Mouse (Mus musculus) left cerebral cortex, postnatal 36 days (tissue): ENCODE measurements around the gene Scaper. TPM values are rescaled to one million over a fixed set of nuclear protein-coding genes. Genes with fewer than 3 reads are reported as not detected.

Experiments
- DNase-seq, 2 experiments: peaks; one replicate each; pipeline ENCODE4 v3.0.0; 2021 to 2022; ENCODE audit warnings: low spot score in 2 of 2, mixed read lengths in 1 of 2
- intact Hi-C: fragments of 180-260 bp; cut with DNase I; formaldehyde crosslinking; loops from one replicate; pipeline ENCODE4 v1.15.1; 2025
- total RNA-seq, 2 experiments: library from RNA; stranded (reverse); gene quantifications; 2 replicates each; pipeline ENCODE4 v1.2.3; 2021

Scaper gene
- total RNA-seq, 2 experiments from 2014 or later, result 29.5 to 31.1 TPM

DNA sequence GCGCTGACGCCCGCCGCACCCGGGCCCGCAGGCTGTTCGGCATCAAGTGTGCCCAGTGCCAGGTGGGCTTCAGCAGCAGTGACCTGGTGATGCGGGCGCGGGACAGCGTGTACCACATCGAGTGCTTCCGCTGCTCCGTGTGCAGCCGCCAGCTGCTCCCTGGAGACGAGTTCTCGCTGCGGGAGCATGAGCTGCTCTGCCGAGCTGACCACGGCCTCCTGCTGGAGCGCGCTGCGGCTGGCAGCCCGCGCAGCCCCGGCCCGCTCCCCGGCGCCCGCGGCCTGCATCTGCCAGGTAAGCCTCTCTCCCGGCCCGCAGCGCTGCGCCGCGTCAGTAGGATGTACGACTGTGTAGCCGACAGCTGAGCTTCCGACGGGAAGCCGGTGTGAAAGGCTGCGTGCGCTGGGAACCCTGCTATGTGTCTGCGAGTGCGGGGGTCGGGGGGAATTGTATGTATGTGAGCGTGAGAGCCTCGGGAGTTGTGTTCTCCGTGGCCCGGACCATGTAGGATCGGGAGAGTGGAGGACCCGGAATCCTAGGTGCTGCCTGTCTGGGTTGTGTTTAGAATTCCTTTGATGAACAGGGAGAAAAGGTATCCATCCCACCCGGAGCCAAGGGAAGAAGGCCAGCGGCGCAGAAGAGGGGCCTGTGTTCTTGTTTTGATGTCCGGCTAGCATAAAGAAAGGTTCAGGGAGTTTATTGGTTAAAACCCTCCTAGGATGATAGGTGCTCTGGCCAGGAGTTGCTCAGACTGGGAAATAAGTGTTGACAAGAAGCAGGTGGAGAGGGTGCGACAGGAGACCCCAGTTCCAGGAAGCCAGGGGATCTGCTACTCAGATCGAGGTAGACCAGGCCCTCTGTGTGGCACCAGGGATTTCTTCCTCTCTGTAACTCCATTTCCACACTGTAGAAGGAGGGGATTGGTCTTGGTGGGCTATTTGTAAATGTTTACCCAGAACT lies 395.3 kb downstream of the Scaper start:
- no peak for DNase-seq
- intact Hi-C loops, result loop anchor here (2.0 kb wide), 1 partner anchor 30 kb away; the partner anchor contains the start of gene Etfa

DNA sequence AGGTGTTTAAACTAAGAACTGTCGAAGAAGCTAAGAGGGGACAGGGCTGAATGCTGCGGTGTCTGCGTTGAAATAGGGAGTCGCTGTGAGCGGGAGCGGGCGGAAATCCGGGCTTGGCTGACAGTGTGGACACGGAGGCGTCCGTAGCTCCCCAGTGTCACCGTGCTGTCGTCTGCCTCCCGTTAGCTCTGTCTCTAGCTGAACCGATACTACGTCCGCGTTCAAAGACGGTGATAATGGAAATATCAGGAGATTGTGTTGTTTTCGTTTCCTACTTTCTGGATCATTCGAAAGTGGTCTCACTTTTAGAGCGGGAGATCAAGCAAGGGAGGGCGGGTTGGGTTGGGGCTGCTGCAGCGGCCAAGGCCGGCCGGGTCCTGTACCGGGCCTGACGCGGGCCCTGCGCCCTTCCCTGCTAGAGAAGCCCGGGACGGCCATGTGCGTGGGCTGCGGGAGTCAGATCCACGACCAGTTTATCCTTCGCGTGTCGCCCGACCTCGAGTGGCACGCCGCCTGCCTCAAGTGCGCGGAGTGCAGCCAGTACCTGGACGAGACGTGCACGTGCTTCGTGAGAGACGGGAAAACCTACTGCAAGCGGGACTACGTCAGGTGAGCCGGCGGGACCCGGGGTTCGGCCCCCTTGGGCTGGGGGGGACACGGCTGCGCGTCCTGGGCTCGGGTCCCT lies 396.1 kb downstream of the Scaper start:
- DNase-seq, result peak; percentile 21 to 30

DNA sequence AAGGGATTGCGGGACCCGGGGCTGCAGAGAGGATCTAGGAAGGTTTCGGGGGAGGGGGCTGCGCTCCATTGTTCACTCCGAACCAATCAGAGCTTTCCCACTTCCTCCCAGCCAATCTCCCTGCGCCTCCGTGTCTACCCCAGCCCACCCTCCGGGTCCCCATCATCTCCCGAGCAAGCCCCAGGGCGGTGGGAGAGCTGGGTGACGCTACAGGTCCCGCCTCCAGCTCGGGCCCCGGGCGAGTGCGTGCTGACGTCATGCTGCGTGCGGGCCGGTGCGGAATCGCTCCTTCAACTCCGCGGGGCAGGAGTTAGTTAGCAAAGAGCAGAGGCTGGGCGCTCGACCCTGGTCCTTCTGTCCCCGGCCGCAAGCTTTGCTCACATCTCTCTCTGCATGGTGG lies 397.0 kb downstream of the Scaper start:
- peak in 1 of 2 experiments; percentile 9 for DNase-seq
- intact Hi-C loops, result no loop called here

More for the DNA sequence above, 396.1 kb downstream of the Scaper start:
- intact Hi-C loops, result loop anchor here (2.0 kb wide), 1 partner anchor 29 kb away; the partner anchor contains the start of gene Etfa

DNA sequence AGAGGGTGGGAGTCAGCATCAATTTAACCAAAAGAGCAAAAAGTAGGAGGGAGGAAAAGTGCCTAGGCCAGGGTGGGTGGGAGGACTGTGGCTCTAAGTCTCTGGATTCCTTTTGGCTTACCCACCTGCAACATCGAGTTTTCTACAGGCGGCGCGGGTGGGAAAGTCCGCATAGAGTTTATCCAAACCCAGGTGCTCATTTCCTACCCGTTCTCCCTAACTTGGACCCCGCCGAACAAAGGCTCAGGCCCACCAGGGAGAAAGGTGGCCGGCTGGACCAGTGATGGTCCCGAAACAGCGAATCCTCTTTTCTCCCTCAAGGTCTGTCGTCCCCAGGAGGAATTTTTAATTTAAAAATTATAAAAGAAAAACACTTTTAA lies 397.5 kb downstream of the Scaper start:
- DNase-seq, result peak in 1 of 2 experiments; percentile 7
- intact Hi-C loops, result no loop called here

DNA sequence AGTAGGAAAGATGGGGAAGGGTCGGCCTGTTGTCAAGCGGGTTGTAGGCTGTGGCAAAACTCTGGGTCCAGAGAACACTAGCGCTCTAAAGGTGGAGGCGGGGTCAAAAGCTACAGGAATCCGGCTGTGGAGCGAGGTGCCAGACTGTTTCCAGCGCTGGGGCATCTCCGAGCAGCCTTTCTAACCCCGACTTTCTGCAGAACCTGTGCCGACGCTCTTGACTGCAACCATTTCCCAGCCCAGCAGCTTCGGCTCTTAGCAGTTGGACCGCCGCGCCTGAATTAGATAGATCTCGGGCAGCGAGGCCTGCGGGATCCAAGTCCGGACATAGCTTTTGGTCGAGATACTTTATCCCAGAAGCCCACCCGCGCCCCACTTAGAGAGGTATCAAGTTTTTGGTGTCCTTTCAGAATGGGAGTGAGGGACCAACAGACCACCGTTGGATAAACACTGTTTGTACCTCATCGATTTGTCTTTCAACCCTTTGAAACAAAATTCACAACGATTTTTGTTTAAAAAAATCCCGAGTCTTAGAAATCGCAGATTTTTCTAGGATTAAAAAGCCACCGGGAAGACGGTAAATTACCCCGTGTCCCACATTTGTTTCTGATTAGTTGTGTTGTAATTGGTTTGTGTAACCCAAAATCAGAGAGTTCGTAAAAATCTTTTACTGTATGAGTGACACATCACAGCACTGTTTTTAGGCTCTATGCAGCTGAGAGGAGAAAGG lies 398.1 kb downstream of the Scaper start:
- intact Hi-C loops, result no loop called here
- peak in 1 of 2 experiments; percentile 10 for DNase-seq

DNA sequence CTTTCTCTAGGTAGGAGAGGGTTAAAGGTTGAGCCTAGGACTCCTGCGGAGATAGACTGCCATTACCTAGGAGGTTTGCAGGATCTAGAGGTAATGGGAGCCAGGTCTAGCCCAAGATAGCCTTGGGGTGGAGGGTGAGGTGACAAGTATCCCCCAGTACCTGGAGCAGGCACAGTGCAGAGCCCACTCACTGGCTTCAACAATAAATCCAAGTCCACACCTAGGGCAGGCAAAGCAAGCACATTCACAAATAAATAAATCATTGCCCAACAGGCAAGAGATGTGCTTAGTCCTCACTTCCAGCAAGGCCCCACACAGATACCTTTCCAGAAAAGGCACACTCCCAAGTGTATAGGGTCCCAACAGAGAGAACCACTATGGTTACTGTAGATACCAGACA lies 398.9 kb downstream of the Scaper start:
- no peak for DNase-seq
- intact Hi-C loops, result no loop called here

DNA sequence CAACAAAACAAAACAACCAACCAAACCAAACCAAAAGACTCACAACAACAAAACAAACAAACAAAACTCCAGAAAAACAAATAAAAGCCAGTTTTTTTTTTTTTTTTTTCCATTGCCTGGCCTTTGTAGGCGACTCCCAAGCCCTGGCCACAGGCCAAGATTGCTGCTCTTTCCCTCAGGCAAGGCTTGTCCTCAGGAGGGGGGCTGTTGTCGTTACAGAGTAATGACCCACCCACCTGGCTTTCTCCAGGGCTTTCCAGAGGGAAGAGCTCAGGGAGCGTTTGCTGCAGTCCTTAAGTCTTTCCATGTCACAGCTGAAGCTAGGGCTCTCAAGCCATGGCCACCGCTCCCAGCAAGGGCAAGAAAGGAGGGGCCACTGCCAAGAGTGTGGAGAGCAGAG lies 399.5 kb downstream of the Scaper start, which contains the start of gene Isl2:
TSS of gene Isl2 (plus strand) at position 296 of the 400 bp plus-strand sequence.
- intact Hi-C loops, result no loop called here
- DNase-seq, result no peak

DNA sequence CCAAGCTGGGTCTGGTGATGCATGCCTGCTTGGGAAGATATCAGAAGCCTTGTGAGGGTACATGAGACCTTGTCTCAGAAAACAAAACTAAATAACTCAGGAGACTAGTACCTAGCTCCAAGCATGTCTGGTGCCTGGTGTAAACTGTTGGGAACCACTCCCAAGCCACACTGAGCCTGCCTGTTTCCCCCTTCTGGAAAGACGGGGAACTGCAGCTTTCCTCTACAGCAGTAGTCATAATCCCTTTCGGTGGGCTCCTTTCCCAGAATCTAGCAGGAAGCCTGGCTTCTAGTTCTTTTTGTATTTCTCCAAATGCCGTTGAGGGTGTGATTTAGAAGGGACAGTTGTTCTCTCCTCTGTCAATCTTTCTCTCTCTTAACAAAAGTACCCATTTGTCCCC lies 402.0 kb downstream of the Scaper start:
- DNase-seq, result peak in 1 of 2 experiments; percentile 15
- intact Hi-C loops, result loop anchor here (1.0 kb wide), 1 partner anchor 107 kb away; no protein-coding TSS in a partner anchor

DNA sequence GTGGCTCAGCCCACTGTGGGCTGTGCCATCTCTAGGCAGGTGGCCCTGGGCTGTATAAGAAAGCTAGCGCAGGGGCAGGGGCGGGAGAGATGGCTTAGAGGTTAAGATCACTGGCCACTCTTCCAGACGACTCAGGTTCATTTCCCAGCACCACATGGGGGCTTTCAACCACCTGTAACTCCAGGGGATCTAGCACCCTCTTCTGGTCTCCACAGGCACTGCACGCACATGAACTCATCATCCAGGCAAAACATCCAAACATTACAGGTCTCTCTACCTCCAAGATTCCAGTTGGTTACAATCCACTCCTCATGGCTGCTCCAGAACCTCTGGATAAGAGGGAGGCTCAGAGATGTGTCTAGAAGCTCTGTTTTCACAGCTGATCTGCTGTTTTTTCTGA lies 412.2 kb downstream of the Scaper start:
- no peak for DNase-seq
- intact Hi-C loops, result no loop called here

DNA sequence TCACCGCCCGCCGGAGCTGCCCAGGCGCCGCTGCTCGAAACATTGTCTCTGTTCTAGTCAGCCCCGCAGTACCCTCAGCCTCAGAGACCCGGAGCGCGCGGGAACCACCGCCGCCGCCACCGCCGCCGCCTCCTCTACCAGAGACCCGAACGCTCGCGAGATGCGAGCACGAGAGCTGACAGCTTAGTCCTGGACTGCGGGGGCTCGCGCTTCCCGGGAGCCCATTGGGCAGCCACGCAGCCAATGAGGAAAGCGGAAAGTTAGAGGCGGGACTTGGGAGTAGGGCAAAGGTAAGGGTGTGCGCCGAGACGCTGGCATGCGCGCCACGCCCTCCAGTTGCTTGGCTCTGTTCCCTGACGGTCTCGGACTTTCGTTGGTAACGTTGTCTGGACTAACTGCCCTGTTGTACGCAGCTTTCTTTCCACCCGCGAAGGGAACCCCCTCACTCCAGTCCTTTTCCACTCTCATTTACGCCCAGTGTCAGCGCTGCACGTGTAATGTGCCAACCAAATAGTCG lies 425.8 kb downstream of the Scaper start, which contains the start of gene Etfa:
TSS of gene Etfa (minus strand) at position 217 of the 517 bp plus-strand sequence.
- peak; percentile 94 for DNase-seq
- intact Hi-C loops, result loop anchor here (2.0 kb wide), 1 partner anchor 31 kb away; no protein-coding TSS in a partner anchor

DNA sequence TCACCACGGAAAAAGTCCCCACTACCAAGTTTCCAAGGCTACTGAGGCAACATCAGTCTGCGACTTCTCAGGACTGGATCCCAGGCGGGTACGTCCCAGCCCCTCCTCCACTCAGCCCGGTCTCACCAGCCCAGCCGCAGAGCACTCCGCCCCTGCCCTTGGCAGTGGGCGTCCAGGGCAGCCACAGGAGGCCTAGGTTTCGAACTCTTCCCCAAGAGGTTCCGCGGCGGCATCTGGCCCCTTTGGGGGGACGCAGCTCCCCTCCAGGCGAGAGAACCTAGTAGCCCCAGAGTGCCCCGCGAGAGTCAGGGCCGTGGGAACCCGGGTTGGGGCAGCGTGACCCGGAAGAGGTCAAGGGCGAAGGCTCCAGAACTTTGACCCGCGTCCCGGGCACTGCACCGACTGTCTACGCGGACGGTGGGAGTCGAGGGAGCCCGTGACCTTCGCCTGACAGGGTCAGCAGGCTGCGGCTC lies 426.4 kb downstream of the Scaper start:
- intact Hi-C loops, result no loop called here
- DNase-seq, result no peak

DNA sequence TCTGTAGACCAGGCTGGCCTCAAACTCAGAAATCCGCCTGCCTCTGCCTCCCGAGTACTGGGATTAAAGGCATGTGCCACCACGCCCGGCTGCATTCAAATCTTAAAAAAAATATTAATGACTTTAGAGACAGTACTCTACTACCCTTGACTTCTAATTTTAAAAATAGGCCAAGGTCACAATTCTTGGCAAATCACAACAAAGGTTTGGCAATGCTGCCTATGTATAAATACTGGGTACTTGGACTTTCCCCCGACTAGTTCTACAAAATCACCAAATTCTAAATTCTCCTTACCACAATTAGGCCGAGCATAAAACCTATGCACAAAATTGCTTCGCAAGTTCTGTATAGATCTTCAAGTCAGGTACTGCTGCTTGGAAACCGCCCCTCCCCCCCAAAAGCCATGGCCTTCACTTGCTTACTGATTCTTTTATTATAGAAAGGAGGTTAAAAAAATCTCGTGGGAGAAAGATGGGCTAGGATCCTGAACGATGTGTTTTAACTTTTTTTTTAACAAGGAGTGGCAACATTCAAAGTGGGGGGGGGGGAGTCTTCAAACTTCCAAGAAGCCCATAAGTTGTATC lies 427.2 kb downstream of the Scaper start:
- intact Hi-C loops, result no loop called here
- DNase-seq, result no peak

DNA sequence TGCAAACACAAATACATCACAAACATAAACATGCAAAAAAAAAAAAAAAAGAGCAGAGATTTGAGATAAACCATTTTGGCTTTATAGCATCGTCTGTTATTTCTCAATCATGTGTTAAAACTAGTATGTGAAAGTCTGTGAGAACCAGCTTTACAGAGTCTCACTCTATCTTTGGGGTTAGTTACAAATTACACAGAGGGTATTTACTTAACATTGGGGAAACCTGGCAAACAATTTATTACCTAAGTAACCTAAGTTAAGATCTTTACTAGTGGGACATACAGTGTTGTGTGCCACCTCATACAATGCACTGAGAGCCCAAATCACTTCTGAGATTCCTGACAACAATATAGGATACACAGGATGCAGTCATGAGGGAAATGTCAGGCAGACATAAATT lies 428.2 kb downstream of the Scaper start:
- DNase-seq, result no peak
- intact Hi-C loops, result no loop called here

DNA sequence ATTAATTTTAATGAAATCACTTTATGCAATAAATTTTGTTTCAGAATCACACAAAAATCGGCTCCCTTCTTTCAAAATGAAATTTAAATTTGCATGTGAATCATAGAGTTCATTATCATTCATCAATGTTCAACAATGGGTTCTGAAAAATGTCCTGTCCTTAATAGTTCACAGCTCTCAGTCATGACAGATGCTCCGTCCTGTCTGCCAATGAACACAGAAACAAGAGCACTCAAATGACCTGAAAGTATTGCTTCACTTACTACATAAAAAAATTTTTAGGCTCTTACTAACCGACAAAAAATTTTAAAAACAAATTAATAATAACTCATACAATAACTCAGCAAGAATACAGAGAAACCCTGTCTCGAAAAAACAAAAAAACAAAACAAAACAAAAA lies 429.2 kb downstream of the Scaper start:
- no peak for DNase-seq
- intact Hi-C loops, result no loop called here

DNA sequence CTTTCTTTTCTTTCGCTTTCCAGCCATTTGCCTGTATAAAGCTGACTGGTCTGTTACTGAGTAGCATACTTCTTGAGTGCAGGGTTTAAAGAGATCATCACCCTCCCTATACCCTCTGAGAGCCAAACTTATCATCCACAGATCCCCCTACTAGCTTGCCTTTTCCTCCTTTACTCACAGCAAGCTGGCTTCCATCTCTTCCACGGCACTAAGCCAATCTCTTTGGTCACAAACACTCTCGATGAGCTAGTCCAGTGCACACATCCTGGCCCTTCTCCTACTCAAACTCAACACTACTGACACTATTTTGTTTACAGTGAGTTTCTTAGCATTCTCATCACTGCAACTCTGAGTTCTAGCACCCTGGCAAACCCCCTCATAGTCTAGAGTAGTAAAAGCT lies 430.0 kb downstream of the Scaper start:
- DNase-seq, result no peak
- intact Hi-C loops, result no loop called here
